Mouse (Mus musculus): ENCODE measurements at regions not wholly inside any gene's neighbourhood (a gene's known extent, or its start where the extent isn't known, plus 50 kb on each side); places are given as distances from the start of the nearest gene placed in this dataset.

DNA sequence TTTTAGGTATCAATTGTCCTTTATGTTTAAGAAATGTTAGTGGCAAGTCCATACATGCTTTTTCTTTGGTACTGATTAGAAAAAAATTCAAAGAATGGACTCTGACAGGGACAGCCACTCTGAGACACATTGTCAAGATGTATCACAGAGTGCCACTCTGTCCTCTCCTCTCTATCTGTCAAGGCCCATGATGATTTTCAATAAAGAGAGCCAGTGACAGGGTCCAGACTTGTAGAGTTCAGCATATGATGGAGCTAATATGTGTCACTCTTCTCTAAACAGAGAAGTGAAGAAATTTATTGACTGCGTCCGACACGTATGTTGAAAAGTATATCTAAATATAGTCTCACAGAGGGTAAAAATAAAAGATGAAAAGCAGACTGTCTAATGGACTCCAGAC, 672.2 kb upstream of the 4930452B06Rik start:
- DNase-seq (ENCODE audit: low read depth, low spot score): no peak

DNA sequence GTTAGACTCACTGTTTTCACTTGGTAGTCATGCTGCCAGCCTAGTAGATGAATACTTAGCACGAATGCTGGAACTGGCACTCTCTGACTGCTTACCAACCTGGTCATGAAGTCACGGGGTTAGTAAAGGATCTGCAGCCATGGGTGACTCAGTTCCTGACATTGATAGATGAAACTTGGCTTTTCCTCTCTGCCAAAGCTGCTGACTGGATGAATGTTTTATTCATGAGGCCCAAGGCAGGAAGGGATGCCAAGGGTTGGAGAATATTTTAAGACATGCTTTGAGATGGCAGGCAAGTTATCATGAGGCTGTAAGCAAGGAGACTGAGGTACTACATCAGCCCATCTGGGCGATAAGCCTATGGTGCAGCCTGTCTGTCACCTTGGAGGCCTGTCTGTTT, 671.1 kb upstream of the 4930452B06Rik start:
- peak; percentile 93 for DNase-seq (ENCODE audit: low read depth, low spot score)

DNA sequence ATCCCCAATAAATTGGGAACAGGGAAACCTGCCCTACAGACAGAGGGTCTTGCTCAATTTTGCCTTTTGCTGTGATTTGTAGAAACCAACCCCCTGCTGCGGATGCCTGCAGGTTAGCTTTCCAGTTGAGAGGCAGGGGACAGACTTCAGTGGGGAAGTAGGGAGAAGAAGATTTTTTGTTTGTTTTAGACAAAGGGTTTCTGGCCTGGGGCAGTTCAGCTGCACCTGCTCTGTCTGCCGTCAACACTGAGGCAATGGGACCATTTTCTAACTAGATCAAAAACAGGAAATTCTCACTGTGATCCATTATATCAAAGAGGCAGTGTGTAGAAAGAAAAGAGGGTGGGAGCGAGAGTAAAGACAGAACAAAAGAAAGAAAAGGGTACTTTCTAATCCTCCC, 665.6 kb upstream of the 4930452B06Rik start:
- DNase-seq (ENCODE audit: low read depth, low spot score): no peak

DNA sequence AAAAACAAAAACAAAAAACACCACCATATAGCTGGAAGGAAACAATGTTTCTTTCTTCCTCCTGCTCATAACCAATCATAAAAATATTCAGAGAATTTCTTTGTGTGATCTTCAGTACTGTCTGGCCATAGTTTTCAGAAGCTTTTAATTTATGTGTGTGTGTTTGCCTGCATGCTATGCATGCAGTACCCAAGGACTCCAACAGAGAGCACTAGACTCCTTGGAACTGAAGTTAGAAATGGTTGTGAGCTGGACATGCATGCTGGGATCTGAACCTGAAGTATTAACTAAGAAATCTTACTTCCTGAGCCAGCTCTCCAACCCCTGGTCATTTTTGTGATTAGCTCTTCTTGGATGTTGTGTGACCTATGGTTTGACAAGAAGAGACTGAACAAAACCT, 664.7 kb upstream of the 4930452B06Rik start:
- no peak for DNase-seq (ENCODE audit: low read depth, low spot score)

DNA sequence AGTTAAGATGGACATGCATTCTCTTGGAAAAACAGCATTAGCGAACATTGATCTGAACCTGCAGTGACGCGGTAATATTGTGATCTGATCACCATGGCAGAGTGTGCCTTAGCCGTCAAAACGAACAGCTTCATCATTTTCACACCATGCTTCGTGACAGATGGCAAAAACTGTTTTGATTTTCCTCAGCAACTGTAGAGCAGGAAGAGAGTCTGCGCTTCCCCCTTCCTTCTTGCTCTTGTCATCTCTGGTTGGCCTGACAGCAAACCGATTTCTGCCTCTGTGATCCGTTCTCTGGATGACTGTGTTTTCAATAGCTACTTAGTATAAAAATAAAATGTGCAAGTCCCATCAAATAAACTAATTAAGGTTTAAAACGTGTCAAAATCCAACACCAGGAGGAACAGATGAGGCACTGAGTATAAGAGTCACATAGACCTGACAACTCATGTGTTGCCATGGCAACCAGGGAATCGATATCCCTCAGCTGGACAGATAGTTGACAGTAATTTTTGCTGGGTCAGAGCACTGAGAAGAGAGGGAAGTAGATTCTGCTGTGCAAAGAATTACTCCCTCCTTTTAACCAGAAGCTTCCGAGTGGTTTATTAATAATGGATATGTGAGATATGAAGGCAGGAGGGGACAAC, 663.9 kb upstream of the 4930452B06Rik start:
- no peak for DNase-seq (ENCODE audit: low read depth, low spot score)

DNA sequence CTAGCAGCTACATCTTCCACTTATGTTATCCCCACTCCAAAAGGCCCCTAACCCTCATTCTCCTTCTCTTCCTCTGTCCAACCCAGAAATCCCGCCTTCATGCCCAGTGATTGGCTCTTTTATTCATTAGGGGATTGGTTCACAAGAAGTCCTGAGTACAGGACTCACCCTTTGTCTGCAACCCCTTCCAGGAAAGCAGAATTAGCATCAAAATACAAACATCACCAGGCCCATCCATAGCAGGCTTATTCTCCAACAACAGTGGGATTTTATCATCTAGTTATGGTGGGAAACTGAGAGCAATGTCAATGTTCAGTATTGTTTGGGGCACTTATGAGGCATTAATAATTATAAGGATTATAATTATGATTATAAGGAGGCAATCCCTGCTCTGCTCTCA, 661.3 kb upstream of the 4930452B06Rik start:
- no peak for DNase-seq (ENCODE audit: low read depth, low spot score)

DNA sequence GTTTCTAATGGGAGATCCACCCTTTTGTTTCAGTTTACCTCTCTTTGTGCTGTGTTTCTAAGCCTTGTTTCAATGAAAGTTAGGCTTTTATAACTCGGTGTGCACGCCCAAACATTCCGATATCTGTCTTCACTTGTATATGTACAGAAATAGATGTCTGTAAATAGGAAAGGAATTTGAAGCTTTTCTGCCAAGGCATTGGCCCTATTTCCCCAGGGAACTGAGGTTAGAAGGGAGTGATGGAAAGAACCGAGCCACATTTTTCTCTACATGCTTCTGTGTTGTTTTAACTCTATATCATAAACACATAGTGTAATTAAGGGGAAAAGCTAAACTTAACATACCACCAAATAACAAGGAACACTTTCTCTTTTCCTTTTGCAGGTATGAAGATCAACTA, 653.8 kb upstream of the 4930452B06Rik start:
- DNase-seq (ENCODE audit: low read depth, low spot score): peak; percentile 91

DNA sequence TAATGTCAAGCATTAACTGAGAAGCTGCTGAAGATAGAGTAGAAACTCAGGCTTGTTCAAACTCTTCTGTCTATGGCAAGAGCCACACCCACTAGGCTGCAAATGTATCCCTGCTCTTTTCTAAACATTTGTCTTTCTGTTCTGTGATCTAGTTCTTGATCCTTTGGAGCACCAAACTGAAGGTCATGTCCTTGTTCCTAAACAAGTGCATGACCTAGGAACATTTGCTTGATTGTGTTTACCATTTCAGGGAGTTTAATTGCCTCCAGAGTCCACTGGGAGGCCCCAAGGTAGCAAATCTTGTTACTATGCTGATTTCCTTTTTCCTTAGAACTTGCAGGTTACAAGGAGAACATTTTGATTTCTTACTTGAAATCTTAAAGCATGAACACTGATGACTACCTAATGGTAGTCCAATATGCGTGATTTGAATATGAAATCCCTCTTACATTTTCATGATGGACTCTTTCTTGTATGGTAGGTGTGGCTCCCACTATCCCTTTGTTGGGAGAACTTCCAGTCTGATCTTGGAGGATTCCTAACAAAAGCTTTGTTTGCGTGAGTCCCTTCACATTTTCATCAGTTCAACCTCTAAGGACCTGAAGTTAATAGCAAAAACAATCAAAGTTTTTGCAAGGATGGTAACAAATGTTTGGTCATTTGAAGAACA, 652.9 kb upstream of the 4930452B06Rik start:
- peak; percentile 6 for DNase-seq (ENCODE audit: low read depth, low spot score)

DNA sequence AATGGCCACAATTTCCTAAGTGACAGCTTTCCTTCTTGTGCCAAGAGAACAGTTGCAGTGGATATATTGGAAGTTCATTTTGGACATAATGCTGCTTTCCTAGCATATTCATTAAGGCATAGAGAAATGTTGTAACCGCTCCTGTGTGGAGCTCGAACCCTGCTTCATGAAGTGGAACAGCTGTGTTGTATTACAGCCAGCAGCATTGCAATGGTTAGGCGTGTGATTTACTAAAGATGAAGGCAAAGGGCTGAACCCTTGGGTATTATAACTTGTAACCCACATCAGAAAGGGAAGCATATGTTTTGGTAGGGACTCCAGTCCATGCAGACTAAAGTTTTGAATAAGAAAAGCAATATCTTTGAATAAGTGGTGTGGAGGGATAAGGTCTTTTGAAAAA, 649.2 kb upstream of the 4930452B06Rik start:
- DNase-seq (ENCODE audit: low read depth, low spot score): no peak

DNA sequence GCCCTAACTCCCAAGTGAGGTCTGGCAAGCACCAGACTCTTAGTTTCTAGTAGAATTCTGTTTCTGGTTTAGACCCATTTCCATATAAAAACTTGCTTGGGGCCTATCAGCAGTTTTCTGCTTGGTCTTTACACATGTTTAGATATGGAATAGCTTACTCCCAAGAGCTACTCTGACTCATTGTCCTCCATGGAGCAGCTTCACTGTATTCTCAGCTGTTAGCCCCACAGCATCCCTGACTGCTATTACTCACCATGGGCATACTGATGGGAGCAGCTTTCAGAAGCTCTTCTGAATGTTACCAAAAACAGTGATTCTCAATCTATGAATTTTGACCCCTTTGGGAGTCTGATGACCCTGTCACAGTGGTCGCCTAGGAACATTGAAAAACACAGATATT, 630.1 kb upstream of the 4930452B06Rik start:
- DNase-seq (ENCODE audit: low read depth, low spot score): peak; percentile 51

DNA sequence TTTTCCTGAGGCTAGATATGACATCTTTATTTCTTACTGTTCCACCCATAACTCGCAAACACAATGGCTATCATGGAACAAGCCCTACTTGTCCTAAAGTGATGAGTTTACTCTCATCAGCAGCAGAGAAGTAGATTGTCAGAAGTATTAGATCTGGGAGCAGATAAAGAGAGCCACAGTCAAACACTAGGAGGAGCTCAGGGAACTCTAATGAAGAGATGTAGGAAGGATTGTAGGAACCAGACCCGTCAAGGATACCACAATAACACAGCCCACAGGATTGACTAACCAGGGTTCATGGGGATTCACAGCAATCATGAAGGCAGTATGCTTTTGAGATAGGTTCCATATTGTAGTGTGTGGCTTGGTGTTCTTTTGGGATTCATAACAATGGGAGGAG, 628.5 kb upstream of the 4930452B06Rik start:
- no peak for DNase-seq (ENCODE audit: low read depth, low spot score)

DNA sequence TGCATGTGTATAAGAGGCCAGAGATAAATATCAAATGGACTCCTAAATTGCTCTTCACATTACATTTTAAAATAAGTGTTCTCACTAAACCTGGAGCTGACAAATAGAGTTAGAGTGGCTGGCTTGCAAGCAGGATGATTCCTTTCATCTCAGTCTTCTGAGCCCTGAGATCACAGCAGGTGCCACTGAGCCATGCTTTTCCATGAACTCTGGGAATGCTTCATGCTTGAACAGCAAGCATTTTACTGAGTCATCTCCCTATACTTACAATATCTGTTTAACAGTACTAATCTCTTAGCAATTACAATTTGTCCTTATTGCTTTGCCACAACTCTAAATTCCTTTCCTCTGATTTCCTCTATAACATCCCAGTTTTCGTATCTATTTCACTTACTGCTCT, 622.1 kb upstream of the 4930452B06Rik start:
- no peak for DNase-seq (ENCODE audit: low read depth, low spot score)

DNA sequence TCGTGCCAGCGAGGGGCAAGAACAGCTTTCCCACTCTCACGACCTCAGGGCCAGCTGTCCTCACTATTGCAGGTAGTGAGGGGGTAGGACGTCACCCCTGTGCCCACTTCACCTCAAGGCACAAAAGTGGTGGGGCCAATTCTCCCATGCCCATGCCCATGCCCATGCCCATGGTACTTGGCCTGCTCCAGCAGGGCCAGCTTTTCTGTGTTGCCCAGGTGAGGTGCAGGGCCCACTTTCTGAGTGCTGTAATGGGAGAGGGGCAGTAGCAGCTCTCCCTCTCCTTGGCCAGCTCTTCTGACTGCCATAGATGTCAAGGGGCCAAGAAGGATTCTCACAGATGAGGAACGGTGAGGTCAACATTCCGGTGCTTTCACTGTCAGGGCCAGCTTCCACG, 619.6 kb upstream of the 4930452B06Rik start:
- no peak for DNase-seq (ENCODE audit: low read depth, low spot score)

DNA sequence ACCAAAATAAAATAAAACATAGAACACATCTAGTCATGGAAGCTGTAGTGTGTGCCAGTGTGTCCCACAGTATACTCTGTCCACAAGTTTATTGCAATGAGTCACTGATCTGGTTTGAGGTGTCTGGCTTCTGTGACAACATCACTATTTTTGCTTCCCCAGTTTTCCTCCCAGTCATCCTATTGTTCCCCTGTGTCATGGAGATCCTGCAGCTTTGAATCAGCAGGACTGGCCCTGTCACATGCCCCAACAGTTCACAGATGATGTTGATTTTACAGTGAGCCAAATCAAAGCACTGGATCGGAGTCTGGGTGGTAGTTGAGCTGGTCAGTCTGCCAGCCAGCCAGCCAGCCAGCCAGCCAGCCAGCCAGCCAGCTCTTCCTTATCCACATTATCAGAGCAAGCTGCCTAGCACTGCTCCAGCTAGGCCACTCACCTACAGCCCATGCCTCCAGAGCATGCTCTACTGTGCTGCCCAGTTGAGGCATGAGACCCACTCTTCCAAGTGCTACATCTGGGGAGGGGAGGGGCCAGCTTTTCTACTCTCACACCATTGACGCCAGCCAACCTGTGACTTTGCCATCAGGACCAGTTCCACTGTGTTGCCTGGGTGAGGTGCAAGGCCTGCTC, 619.1 kb upstream of the 4930452B06Rik start:
- peak; percentile 62 for DNase-seq (ENCODE audit: low read depth, low spot score)

DNA sequence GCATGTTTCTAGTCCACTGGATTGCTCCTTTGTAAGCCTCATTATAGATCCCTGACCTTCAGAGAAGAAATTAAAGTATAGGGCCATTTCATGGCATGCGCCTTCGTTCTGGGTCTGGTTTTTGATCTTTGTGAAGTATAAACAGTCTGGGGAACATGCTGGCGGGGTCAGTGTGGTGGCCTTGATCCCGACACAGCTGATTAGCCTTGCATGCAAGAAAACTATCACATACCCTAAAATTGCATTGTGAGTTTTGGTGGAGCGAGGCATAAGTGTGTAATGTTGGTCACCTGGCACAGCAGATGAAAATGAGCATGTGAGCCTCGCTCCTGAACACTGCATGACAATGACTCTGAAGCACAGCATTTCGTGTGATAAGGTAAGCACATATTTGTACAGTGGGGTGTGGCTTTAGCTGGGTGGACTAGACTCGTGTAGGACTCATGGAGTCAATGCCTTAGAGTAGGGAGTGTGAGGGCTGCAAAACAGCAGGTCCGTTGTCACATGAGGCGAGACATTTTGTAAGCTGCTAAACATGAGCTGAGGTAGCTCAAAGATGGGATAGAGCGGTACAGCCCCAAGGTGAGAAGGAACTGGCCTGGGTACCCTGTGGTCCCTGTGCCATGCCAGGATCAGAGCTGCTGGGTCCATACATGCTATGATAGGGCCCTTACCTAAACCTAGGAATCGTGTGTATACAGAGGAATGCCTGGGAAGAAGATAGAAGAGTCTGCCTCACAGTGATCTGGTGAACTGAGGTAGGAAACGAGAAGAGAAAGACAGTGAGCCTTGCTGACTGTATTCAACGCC, 601.4 kb upstream of the 4930452B06Rik start:
- DNase-seq (ENCODE audit: low read depth, low spot score): no peak

DNA sequence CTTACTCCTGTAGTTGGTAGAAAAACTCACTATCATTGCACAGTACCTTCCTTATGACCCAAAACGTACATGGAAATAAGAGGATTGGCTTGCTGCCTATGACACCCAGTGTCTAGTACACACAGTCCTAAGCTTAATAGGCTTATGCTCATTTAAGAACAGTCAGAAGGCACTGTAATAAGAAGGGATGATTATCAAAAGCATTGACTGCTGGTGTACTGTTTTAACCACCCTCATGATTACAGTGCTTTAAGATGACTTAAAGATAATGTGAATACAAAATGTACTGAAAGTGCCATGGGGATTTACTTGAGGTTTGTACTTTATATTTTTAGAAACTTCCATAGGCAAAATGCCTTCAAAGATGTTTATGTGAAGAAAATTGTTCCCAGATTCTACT, 586.0 kb upstream of the 4930452B06Rik start:
- DNase-seq (ENCODE audit: low read depth, low spot score): no peak

DNA sequence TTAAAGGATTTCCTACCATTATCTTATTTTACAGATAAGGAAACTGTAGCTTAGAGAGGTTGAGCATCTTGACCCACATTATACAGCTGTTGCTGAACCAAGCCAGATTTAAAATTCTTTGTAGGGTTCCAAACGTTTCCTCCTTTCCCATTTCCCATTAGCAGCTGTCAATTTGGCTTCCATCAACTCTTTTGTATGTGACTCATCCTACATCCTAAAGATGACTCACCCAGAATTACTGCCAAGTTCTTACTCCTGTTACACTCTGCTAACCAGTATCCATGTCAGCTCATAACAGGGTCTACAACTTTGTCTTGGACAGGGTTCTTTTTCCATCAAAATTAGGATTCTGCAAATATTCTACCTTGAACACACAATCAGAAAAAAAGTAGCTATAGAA, 579.2 kb upstream of the 4930452B06Rik start:
- peak; percentile 89 for DNase-seq (ENCODE audit: low read depth, low spot score)

DNA sequence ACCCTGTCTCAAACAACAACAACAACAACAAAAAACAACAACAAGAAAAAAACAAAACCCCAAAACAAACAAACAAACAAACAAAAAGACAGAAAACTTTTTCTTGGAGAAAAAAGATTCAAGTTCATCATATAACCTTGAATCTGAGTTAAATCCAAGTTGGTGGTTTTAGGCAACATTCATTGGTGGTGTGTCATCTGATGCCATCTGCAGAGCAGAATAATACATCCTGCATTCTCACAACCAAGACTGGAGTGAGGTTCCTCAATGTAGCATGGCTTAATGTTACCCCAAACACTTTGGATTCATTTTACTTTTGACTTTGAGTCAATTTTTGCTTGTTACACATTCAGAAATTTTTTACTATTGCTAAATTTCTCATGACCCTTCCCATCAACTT, 577.3 kb upstream of the 4930452B06Rik start:
- DNase-seq (ENCODE audit: low read depth, low spot score): peak; percentile 69

DNA sequence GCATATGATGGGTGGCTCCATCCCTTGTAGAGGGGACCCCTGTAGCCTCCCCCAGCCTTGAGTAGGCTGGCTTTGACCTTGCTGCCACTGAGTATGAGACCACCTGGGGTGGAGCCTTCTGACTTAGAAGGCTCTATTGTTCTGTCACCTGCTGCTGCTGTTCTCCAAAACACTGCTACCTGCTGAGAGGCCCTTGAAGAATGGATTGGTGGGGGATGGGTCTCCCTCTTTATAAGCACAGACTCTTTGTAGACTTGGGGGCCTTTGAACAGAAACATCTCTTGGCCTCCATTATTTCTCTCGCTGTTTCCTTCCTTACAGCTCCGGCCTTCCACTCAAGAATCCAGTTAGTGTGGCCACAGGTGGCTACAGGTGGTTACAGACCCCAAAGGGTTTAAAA, 576.1 kb upstream of the 4930452B06Rik start:
- DNase-seq (ENCODE audit: low read depth, low spot score): no peak

DNA sequence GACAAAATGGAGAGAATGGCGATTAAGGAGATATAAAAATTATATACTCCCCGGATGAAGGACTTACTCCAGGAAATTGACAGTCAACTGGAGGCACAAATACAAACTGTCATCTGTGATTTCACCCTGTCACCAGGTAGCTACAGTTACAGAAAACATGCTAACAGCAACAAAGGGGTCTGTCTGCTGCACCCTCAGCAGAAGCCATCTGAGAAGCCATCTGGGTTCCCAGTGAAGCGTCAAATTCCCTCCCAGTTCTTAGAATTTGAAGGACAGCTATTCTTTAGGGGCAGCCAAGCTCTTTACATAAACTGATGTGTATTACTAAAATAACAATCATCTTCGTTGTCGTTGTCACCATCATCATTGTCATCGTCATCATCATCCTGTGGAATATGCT, 561.6 kb upstream of the 4930452B06Rik start:
- DNase-seq (ENCODE audit: low read depth, low spot score): no peak

DNA sequence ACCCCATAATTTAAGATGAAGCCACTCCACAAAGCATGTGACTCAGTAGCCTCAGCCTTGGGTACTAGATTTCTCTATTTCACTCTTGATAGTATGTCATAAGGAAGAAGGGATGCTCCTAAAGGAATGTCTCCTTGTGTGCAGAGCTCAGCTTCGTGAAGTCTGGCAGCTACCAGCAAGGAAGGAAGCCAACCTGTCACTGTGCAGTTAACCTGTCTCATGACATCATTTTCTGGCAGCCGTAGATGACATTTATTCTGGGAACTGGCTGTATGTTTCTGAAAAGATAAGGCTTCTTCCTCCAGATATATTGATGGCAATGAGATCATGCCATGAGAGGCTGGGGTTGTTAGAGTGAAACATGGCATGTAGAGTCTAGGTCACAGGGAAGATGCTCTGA, 534.2 kb upstream of the 4930452B06Rik start:
- no peak for DNase-seq (ENCODE audit: low read depth, low spot score)

DNA sequence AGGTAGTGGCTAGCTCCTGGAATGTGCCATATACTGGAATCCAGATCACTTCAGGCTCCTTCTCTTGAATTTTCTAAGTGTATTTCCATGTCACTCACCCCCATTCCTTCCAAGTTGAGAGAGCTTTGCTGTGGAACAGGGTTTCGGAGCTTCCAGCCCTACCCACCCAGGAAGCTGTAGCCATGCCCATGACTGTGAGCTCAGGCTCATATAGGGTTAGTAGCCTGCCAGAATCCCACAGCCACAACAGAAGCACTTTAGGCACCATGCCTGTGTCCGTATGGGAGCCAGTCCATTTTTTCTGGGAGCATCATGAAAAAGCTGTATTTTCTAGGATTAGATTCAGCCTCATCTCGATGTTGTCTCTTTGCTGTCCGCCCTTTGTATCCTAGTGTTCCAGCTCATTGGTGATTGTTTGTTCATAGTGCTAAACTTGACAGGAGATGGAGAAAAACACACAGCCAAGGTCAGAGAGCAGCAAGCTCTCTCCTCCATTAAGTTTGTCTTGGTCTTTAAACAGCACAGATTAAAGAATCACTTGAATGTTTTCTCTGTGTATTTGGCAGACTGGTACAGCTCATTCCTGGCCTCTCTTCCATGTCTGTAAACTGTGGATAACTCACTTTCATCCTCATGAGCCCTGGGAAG, 526.2 kb upstream of the 4930452B06Rik start:
- no peak for DNase-seq (ENCODE audit: low read depth, low spot score)

Data from 3T3-L1 (cell line).